Mouse (Mus musculus): ENCODE measurements at regions not wholly inside any gene's neighbourhood (a gene's known extent, or its start where the extent isn't known, plus 50 kb on each side); places are given as distances from the start of the nearest gene placed in this dataset.

GRCm38 (mm10) chr2:45572906-45573305 is 455.7 kb upstream of the Zeb2 start:
- DNase-seq, result no peak
- intact Hi-C loops (cut with DNase I), result no loop called here

- intact Hi-C loops (cut with DNase I), result no loop called here
- DNase-seq, result no peak
Measured at GRCm38 (mm10) chr2:45554707-45555106, 437.5 kb upstream of the Zeb2 start.

- no peak for DNase-seq
- intact Hi-C loops (cut with DNase I), result no loop called here
Measured at GRCm38 (mm10) chr2:45541394-45541793, 424.2 kb upstream of the Zeb2 start.

GRCm38 (mm10) chr2:45538950-45539349 is 421.8 kb upstream of the Zeb2 start:
- no peak for DNase-seq
- intact Hi-C loops (cut with DNase I), result no loop called here

GRCm38 (mm10) chr2:45537722-45538121 is 420.5 kb upstream of the Zeb2 start:
- no peak for DNase-seq
- intact Hi-C loops (cut with DNase I), result no loop called here

GRCm38 (mm10) chr2:45534806-45535205 is 417.6 kb upstream of the Zeb2 start:
- intact Hi-C loops (cut with DNase I), result no loop called here
- DNase-seq, result no peak

GRCm38 (mm10) chr2:45522310-45522709 is 405.1 kb upstream of the Zeb2 start:
- DNase-seq, result no peak
- intact Hi-C loops (cut with DNase I), result no loop called here

- DNase-seq, result no peak
- intact Hi-C loops (cut with DNase I), result no loop called here
Measured at GRCm38 (mm10) chr2:45519550-45520152, 402.5 kb upstream of the Zeb2 start.

GRCm38 (mm10) chr2:45514290-45515180 is 397.3 kb upstream of the Zeb2 start:
- intact Hi-C loops (cut with DNase I), result no loop called here
- DNase-seq, result no peak

- DNase-seq, result no peak
- intact Hi-C loops (cut with DNase I), result no loop called here
Measured at GRCm38 (mm10) chr2:45512852-45513251, 395.7 kb upstream of the Zeb2 start.

GRCm38 (mm10) chr2:45511791-45512190 is 394.6 kb upstream of the Zeb2 start:
- intact Hi-C loops (cut with DNase I), result no loop called here
- no peak for DNase-seq

- no peak for DNase-seq
- intact Hi-C loops (cut with DNase I), result no loop called here
Measured at GRCm38 (mm10) chr2:45504468-45504867, 387.3 kb upstream of the Zeb2 start.

GRCm38 (mm10) chr2:45493656-45494055 is 376.5 kb upstream of the Zeb2 start:
- intact Hi-C loops (cut with DNase I), result no loop called here

GRCm38 (mm10) chr2:45486530-45486929 is 369.3 kb upstream of the Zeb2 start:
- intact Hi-C loops (cut with DNase I), result no loop called here
- no peak for DNase-seq

More at GRCm38 (mm10) chr2:45493656-45494055, 376.5 kb upstream of the Zeb2 start:
- DNase-seq, result no peak

GRCm38 (mm10) chr2:45485477-45485876 is 368.3 kb upstream of the Zeb2 start:
- intact Hi-C loops (cut with DNase I), result no loop called here
- DNase-seq, result no peak

- no peak for DNase-seq
- intact Hi-C loops (cut with DNase I), result no loop called here
Measured at GRCm38 (mm10) chr2:45480671-45481070, 363.5 kb upstream of the Zeb2 start.

GRCm38 (mm10) chr2:45475996-45476395 is 358.8 kb upstream of the Zeb2 start:
- no peak for DNase-seq
- intact Hi-C loops (cut with DNase I), result no loop called here

GRCm38 (mm10) chr2:45464306-45464705 is 347.1 kb upstream of the Zeb2 start:
- DNase-seq, result no peak
- intact Hi-C loops (cut with DNase I), result no loop called here

- intact Hi-C loops (cut with DNase I), result no loop called here
- no peak for DNase-seq
Measured at GRCm38 (mm10) chr2:45459410-45459809, 342.2 kb upstream of the Zeb2 start.

- no peak for DNase-seq
- intact Hi-C loops (cut with DNase I), result no loop called here
Measured at GRCm38 (mm10) chr2:45454811-45455210, 337.6 kb upstream of the Zeb2 start.

GRCm38 (mm10) chr2:45439146-45439545 is 322.0 kb upstream of the Zeb2 start:
- intact Hi-C loops (cut with DNase I), result no loop called here
- DNase-seq, result no peak

- DNase-seq, result no peak
- intact Hi-C loops (cut with DNase I), result no loop called here
Measured at GRCm38 (mm10) chr2:45438739-45439138, 321.5 kb upstream of the Zeb2 start.

All from gastrocnemius, postnatal 36 days (tissue).